Mouse (Mus musculus) ES-E14 (cell line): ENCODE data around the gene Cntnap2.

Source experiments
- CHD2 ChIP-seq: IDR thresholded peaks from 2 replicates; pipeline ENCODE4 v1.6.1; 2014; ENCODE audit warnings: mild to moderate bottlenecking, low read depth, low read length, inconsistent platforms
- HCFC1 ChIP-seq: IDR thresholded peaks from 2 replicates; pipeline ENCODE4 v1.6.1; 2012; ENCODE audit warnings: low read length, inconsistent platforms, borderline replicate concordance; ENCODE audit not compliant: insufficient read depth
- MAFK ChIP-seq: IDR thresholded peaks from 2 replicates; pipeline ENCODE4 v1.6.1; 2014; ENCODE audit warnings: mild to moderate bottlenecking, low read depth, low read length, inconsistent platforms; ENCODE audit not compliant: insufficient read depth
- ZC3H11A ChIP-seq: IDR thresholded peaks from 2 replicates; pipeline ENCODE4 v1.6.1; 2012; ENCODE audit warnings: low read depth, mild to moderate bottlenecking, inconsistent platforms, low read length, borderline replicate concordance

GRCm38 (mm10) chr6:46996010-46996602 is 1936.9 kb downstream of the Cntnap2 start:
- TF ChIP-seq MAFK (no peak), CHD2 (no peak), ZC3H11A (no peak), HCFC1 (no peak)
